Comparison of ENCODE assay signal across 9 mouse cellular contexts in the genomic region with DNA sequence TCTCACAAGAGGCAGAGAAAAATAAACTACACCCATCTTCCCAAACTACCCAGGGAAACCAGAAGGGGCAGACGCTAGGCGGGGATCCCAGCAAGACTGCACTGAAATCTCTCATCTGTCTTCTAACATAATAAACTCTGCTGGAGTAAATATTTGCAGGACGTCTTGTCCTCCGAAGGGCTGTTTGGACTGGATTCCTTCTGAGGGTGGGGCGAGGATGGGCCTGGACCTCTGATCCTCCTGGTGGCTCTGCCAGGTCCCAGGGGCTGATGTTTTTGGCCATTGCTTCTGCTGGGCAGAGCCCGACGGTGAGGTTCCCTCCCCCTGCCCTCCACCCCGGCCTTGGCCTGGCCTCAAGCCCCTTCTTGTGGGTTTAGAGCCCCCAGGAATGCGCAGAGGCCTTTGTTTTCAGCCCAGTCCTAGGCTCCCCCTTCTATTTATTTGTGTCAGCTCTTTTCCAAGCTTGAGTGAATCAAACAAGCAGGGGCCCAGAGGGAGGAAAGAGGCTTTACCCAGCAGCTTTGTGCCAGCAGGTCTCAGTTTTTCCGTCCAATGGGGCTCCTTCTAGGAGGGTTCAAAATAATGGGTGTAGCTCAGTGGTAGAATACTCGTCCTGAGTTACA. TPM values are rescaled to one million over a fixed set of nuclear protein-coding genes. Genes with fewer than 3 reads are reported as not detected.
A peak's percentile ranks its signal among the peaks of the same experiment; 100 is the strongest.
DNase-seq lines count a peak whose midpoint lies in the region; ATAC-seq lines count a peak whose summit lies in the region.
"Had no signal": no experiment of that assay in that cellular context is flagged by ENCODE, and none has a peak within 500 bp of the region (broad histone marks: within the 10 kb centered on the region; RNA-seq: fewer than 3 reads in every experiment).

No protein-coding gene starts in this region.

- DNase-seq in ES-CJ7 (ENCODE audit: low read depth, low spot score), result peak; percentile 37
- peak; percentile 47 for DNase-seq in embryo, embryonic 11 days
- DNase-seq in heart, embryonic 10.5 days (ENCODE audit: low spot score), result peak; percentile 74
- DNase-seq in kidney, adult 8-10 months, result peak; percentile 28 to 55
- peak; percentile 77 for DNase-seq in lung, postnatal 14 days
- no peak for DNase-seq in right cerebral cortex, postnatal 14 days
- DNase-seq in cerebellum, postnatal 36 days, result no peak

- H3K27me3 ChIP-seq in heart, embryonic 10.5 days (ENCODE audit: insufficient read depth, poor library complexity, severe bottlenecking), result no peaks in the 10 kb centered on the region
- no peaks in the 10 kb centered on the region for H3K27me3 ChIP-seq in stomach, embryonic 14.5 days (ENCODE audit: control insufficient read depth, insufficient read depth, low read length)

- no peaks in the 10 kb centered on the region for H3K9me3 ChIP-seq in heart, embryonic 10.5 days
- no peaks in the 10 kb centered on the region for H3K9me3 ChIP-seq in stomach, embryonic 14.5 days (ENCODE audit: control insufficient read depth, low read depth, low read length)

- peak overlapping the region; percentile 24; the same call in 1 of the 2 replicates for H3K4me2 ChIP-seq in stomach, embryonic 14.5 days (replicated peaks; ENCODE audit: low read depth, low read length)

- H3K4me1 ChIP-seq in heart, embryonic 10.5 days, result peaks cover 54% of the 10 kb centered on the region
- H3K4me1 ChIP-seq in stomach, embryonic 14.5 days (ENCODE audit: control insufficient read depth, insufficient read depth, low read length), result peaks cover 44% of the 10 kb centered on the region

- peak overlapping the region; percentile 88 for H3K27ac ChIP-seq in heart, embryonic 10.5 days
- H3K27ac ChIP-seq in stomach, embryonic 14.5 days (ENCODE audit: low read length), result peak overlapping the region; percentile 94

- ATAC-seq in stomach, embryonic 14.5 days (ENCODE audit: insufficient number of reproducible peaks, insufficient read depth, low FRiP score, low read depth), result peak; percentile 29; the same call in 1 of the 2 replicates

- H3K9ac ChIP-seq in stomach, embryonic 14.5 days (replicated peaks; ENCODE audit: low read depth, low read length), result no peak overlapping the region; the same call in 1 of the 2 replicates

- 34% methylated on average over 11 of the region's 11 CpGs for WGBS in heart, embryonic 10.5 days
- 14% methylated on average over 11 of the region's 11 CpGs for WGBS in stomach, embryonic 14.5 days

- H3K36me3 ChIP-seq in heart, embryonic 10.5 days, result 0 out of 2 replicates have a peak, but pooled peaks cover 2% of the 10 kb centered on the region
- no peaks in the 10 kb centered on the region for H3K36me3 ChIP-seq in stomach, embryonic 14.5 days (ENCODE audit: control insufficient read depth, insufficient read depth, low read length)

- H3K4me3 ChIP-seq in heart, embryonic 10.5 days, result 0 out of 2 replicates have a peak overlapping the region, but pooled peaks have one; percentile 18
- H3K4me3 ChIP-seq in stomach, embryonic 14.5 days (ENCODE audit: low read depth, low read length), result no peak overlapping the region

RNA-seq across cellular contexts. Expression of gene Ston1, which starts 32.6 kb away (rescaled TPM):
- 3.6 and 4.5 TPM in 2 replicates for polyA plus RNA-seq in heart, embryonic 10.5 days (2016; fragmentation: Nextera tagmentation; extraction: Ambion mirVana)
- polyA plus RNA-seq in stomach, embryonic 14.5 days (2014; fragmentation: Nextera tagmentation; extraction: Ambion mirVana), result 10.4 and 10.8 TPM in 2 replicates

RNA-seq across cellular contexts. Expression of gene Gtf2a1l, which starts 38.4 kb away (rescaled TPM):
- polyA plus RNA-seq in heart, embryonic 10.5 days (2016; fragmentation: Nextera tagmentation; extraction: Ambion mirVana), result 0.26 TPM in 1 of 2 replicates, not detected in the other
- 0.83 and 0.91 TPM in 2 replicates for polyA plus RNA-seq in stomach, embryonic 14.5 days (2014; fragmentation: Nextera tagmentation; extraction: Ambion mirVana)
- polyA plus RNA-seq: liver, embryonic 16.5 days had no signal

Comparison
In these comparisons a context has a peak if more than half of its experiments do, and no peak if none do; other contexts are left out.
1. DNase-seq: peak in ES-CJ7 (single experiment), embryo, embryonic 11 days (single experiment), heart, embryonic 10.5 days (single experiment), kidney, adult 8-10 months (2 of 2) and lung, postnatal 14 days (single experiment); none in right cerebral cortex, postnatal 14 days (single experiment) and cerebellum, postnatal 36 days (0 of 2).